Comparison of ENCODE assay signal across 8 mouse cellular contexts in genomic region chr5:139325395-139325966, GRCm38 (mm10). TPM values are rescaled to one million over a fixed set of nuclear protein-coding genes. Genes with fewer than 3 reads are reported as not detected.
A peak's percentile ranks its signal among the peaks of the same experiment; 100 is the strongest.
DNase-seq lines count a peak whose midpoint lies in the region; ATAC-seq and TF ChIP-seq lines count a peak whose summit lies in the region.

Adap1 (minus strand) TSS chr5:139325622.

- H3K4me3 ChIP-seq in ES-Bruce4 (ENCODE audit: low read depth, low read length): peak within 1 kb of the TSS; percentile 77
- H3K4me3 ChIP-seq in bone marrow, adult 2 months (replicated peaks; ENCODE audit: control insufficient read depth, low read depth, low read length): peak within 1 kb of the TSS; percentile 67
- peak within 1 kb of the TSS; percentile 62 for H3K4me3 ChIP-seq in forebrain, embryonic 13.5 days
- peak within 1 kb of the TSS; percentile 76 for H3K4me3 ChIP-seq in hindbrain, embryonic 10.5 days

- peak within 1 kb of the TSS; percentile 3; the same call in 1 of the 2 replicates for H3K27ac ChIP-seq in ES-Bruce4 (ENCODE audit: insufficient read depth, low read length)
- peak within 1 kb of the TSS; percentile 96 for H3K27ac ChIP-seq in bone marrow, adult 2 months (ENCODE audit: control insufficient read depth, insufficient read depth, low read depth, low read length, poor library complexity)
- H3K27ac ChIP-seq in forebrain, embryonic 13.5 days: no peak within 1 kb of the TSS
- peak within 1 kb of the TSS; percentile 69 for H3K27ac ChIP-seq in hindbrain, embryonic 10.5 days

- peak; percentile 4 for TF ChIP-seq CTCF in ES-Bruce4 (IDR thresholded peaks at IDR 0.05; ENCODE audit: low read depth, low read length)
- TF ChIP-seq CTCF in bone marrow, adult 2 months (IDR thresholded peaks at IDR 0.05; ENCODE audit: control insufficient read depth, insufficient read depth, low read length): peak; percentile 43; the same call in 1 of the 2 replicates

- H3K4me2 ChIP-seq in forebrain, embryonic 13.5 days: peak within 1 kb of the TSS; percentile 95

- peak; percentile 72; the same call in 1 of the 2 replicates for TF ChIP-seq EP300 in ES-Bruce4 (IDR thresholded peaks at IDR 0.05; ENCODE audit: insufficient read depth, low read depth, low read length)

- peaks cover 13% of the 10 kb centered on the region for H3K4me1 ChIP-seq in ES-Bruce4 (ENCODE audit: control insufficient read depth, insufficient read depth, low read length)
- peaks cover 7% of the 10 kb centered on the region for H3K4me1 ChIP-seq in bone marrow, adult 2 months (ENCODE audit: control insufficient read depth, insufficient read depth, low read length)
- H3K4me1 ChIP-seq in forebrain, embryonic 13.5 days: peaks cover 19% of the 10 kb centered on the region; the same call in 1 of the 2 replicates
- H3K4me1 ChIP-seq in hindbrain, embryonic 10.5 days (replicated peaks): peaks cover 18% of the 10 kb centered on the region

- WGBS in bone marrow, adult 2 months: 6% methylated on average over 61 of the region's 61 CpGs
- WGBS in forebrain, embryonic 13.5 days: 4% methylated on average over 32 of the region's 61 CpGs
- 4% methylated on average over 61 of the region's 61 CpGs for WGBS in hindbrain, embryonic 10.5 days

- peak; percentile 88 for ATAC-seq in forebrain, embryonic 13.5 days

- peak; percentile 36 for DNase-seq in hindbrain, embryonic 10.5 days (ENCODE audit: low spot score)
- peak; percentile 61 to 67 for DNase-seq in layer of hippocampus, postnatal 25 days (ENCODE audit: extremely low spot score in 1 of 2, low spot score in 1 of 2)
- peak; percentile 58 for DNase-seq in lung, postnatal 14 days
- DNase-seq in right cerebral cortex, adult 2 months (ENCODE audit: low spot score in 2 of 2): peak; percentile 56 to 70
- DNase-seq in urinary bladder, postnatal 4 days (ENCODE audit: low spot score in 2 of 2): peak; percentile 64 to 71

- H3K9me3 ChIP-seq in ES-Bruce4 (replicated peaks; ENCODE audit: control insufficient read depth, insufficient read depth, low read length, poor library complexity, severe bottlenecking): no peaks in the 10 kb centered on the region
- no peaks in the 10 kb centered on the region for H3K9me3 ChIP-seq in forebrain, embryonic 13.5 days (replicated peaks)
- H3K9me3 ChIP-seq in hindbrain, embryonic 10.5 days: no peaks in the 10 kb centered on the region

- no peak for TF ChIP-seq POLR2A in ES-Bruce4 (IDR thresholded peaks at IDR 0.05; ENCODE audit: insufficient read depth, low read length)
- TF ChIP-seq POLR2A in bone marrow, adult 2 months (IDR thresholded peaks at IDR 0.05; ENCODE audit: borderline replicate concordance, control insufficient read depth, low read depth, low read length): peak; percentile 18; the same call in 1 of the 2 replicates

- no peaks in the 10 kb centered on the region for H3K36me3 ChIP-seq in ES-Bruce4 (ENCODE audit: control insufficient read depth, insufficient read depth, low read length, poor library complexity, severe bottlenecking)
- no peaks in the 10 kb centered on the region for H3K36me3 ChIP-seq in forebrain, embryonic 13.5 days (ENCODE audit: poor library complexity, severe bottlenecking)
- H3K36me3 ChIP-seq in hindbrain, embryonic 10.5 days: no peaks in the 10 kb centered on the region

- no peaks in the 10 kb centered on the region for H3K27me3 ChIP-seq in ES-Bruce4 (ENCODE audit: control insufficient read depth, insufficient read depth, low read length, poor library complexity, severe bottlenecking)
- H3K27me3 ChIP-seq in forebrain, embryonic 13.5 days: peaks cover 46% of the 10 kb centered on the region
- H3K27me3 ChIP-seq in hindbrain, embryonic 10.5 days (ENCODE audit: insufficient read depth, poor library complexity, severe bottlenecking): peaks cover 67% of the 10 kb centered on the region

- H3K9ac ChIP-seq in ES-Bruce4 (ENCODE audit: low read depth, poor library complexity, severe bottlenecking): peak within 1 kb of the TSS; percentile 93
- H3K9ac ChIP-seq in forebrain, embryonic 13.5 days: peak within 1 kb of the TSS; percentile 78

RNA-seq across cellular contexts. Expression of gene Adap1, which starts in this region (rescaled TPM):
- polyA plus RNA-seq in ES-Bruce4 (2011; ENCODE audit: insufficient read depth, insufficient read length, low read depth, missing spikeins): 16.5 and 17.0 TPM in 2 replicates
- 12.1 and 26.4 TPM in 2 replicates for polyA plus RNA-seq in bone marrow, adult 2 months (2011; ENCODE audit: insufficient read depth, insufficient read length, low replicate concordance, missing spikeins)
- 3.8 and 7.0 TPM in 2 replicates for polyA plus RNA-seq in forebrain, embryonic 13.5 days (2015; fragmentation: Nextera tagmentation; extraction: Ambion mirVana)
- polyA plus RNA-seq in hindbrain, embryonic 10.5 days (2016; fragmentation: Nextera tagmentation; extraction: Ambion mirVana): 0.65 and 1.5 TPM in 2 replicates
- 100 to 1,000 TPM; 207 to 215 TPM for total RNA-seq in layer of hippocampus, postnatal 25 days (2021)
